Mouse (Mus musculus): ENCODE measurements around the gene Fam53b.

- no peak for TF ChIP-seq CTCF (IDR thresholded peaks at IDR 0.05; ENCODE audit: extremely low read depth, insufficient read depth, low read length)
- TF ChIP-seq POLR2A (IDR thresholded peaks at IDR 0.05; ENCODE audit: extremely low read depth, insufficient read depth, low read length), result no peak
Observed at GRCm38 (mm10) chr7:132699165-132699564, 114.5 kb downstream of the Fam53b start.
